Mouse (Mus musculus): ENCODE results near the gene Clmn.
"Not testable (repeated sequence)": the region's sequence is repeated elsewhere in the genome, so short reads cannot be mapped to it uniquely, and the experiment has no call there.

Gene Clmn

DNA sequence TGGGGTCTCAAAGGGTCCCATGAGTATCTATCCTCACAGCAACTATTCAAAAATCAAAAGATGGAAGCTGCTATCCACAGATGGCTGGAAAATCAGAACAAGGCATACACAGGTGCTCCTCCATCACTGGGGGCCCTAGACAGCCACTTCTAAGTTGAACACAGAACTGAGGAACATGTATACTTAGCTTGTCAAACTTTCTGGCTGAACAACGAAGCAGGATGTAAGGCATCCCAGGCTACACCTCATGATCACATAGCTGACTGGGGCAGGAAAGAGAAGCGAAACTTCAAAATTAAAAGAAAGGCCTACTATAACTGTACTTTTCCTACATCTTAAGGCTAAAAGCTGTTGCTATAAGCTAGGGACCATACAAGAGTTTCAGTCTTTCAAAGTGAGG lies 115.9 kb downstream of the Clmn start:
- DNase-seq, result no peak

GRCm38 (mm10) chr12:104747252-104747651 lies 117.6 kb downstream of the Clmn start:
- DNase-seq, result no peak

DNA sequence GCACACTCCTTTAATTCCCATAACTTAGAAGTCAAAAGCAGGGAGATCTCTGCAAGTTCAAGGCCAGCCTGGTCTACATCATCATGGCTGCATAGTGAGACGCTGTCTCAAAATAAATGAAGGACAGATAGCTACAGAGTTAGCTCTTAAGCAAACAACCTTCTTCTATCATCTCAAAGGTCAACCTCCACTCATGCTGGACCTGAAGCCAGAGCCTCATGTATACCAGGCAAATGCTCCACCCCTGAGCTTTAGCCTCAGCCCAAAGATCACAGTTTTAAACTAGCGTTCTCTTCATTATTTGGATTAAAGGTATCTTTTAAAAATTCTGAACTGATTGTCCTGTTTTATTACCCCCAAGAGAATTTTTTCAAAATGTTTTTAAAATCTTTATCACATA lies 118.3 kb downstream of the Clmn start:
- DNase-seq, result no peak

DNA sequence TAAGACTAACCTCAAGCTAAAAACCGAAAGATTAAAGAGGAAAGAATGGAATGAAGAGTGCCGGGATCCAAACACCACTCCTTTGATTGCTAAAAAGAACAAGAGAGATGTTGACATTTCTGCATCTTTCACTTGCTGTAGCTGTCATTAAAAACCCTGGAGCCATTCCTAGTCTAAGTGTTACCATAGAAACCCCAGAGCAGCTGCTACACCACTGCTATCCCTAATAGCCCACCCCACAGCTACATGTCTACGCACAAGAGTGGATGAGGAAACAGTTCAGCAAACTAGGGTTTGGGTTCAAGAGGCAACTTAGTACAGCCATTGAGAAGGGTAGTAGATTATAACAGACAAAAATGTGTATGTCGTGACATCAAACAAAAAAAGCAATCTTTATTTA lies 121.2 kb downstream of the Clmn start:
- peak; percentile 15 for DNase-seq

DNA sequence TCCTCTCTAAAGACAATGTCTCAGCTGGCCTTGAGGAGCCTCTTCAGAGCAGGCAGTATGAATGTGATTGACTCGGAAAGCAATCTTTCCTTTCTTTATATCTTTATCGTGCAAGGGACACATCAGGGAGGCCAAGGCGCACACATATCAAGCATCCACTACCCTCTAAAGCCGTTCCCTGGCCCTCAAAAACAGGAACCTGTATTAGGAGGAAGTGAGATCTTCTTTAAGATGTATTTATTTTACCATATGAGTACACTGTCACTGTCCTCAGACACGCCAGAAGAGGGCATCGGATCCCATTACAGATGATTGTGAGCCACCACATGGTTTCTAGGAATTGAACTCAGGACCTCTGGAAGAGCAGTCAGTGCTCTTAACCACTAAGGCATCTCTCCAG lies 122.6 kb downstream of the Clmn start:
- peak; percentile 7 for DNase-seq

GRCm38 (mm10) chr12:104740841-104741787 lies 123.8 kb downstream of the Clmn start:
- DNase-seq, result no peak

DNA sequence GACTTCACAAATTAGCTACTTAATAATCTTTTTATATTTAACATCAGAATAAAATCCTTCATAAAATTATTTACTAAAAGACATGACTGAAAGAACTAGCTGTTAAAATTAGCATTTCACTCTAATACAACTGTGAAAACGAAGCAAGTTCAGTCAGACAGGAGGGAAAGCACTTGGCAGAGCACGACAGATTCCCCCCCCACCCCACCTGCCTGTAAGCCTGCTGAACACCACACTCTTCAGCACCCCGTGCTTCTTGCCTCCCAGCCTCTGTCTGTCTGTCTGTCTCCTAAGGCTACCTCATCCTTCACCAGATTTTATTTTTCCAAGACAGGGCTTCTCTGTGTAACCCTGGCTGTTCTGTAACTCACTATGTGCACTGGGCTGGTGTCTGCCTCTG lies 125.9 kb downstream of the Clmn start:
- no peak for DNase-seq

GRCm38 (mm10) chr12:104738446-104738845 lies 126.4 kb downstream of the Clmn start:
- no peak for DNase-seq

DNA sequence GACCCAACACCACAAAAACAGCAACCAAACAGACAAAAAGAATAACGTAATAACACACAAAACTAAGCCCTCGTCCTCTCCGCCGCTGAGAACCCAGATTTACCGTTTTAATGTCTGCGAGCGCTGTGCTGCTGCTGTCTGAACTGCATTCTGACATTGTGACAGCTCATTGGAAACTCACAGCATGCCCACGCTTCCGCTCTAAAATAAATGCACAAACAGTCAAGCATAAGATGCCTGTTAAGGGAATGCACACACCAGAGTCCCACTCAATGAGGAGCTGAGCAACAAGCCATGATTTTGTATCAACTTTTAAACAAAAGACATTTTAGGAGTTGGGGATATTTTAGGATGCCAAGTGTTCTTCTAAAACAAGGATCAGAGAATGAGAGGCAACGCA lies 127.2 kb downstream of the Clmn start:
- no peak for DNase-seq

DNA sequence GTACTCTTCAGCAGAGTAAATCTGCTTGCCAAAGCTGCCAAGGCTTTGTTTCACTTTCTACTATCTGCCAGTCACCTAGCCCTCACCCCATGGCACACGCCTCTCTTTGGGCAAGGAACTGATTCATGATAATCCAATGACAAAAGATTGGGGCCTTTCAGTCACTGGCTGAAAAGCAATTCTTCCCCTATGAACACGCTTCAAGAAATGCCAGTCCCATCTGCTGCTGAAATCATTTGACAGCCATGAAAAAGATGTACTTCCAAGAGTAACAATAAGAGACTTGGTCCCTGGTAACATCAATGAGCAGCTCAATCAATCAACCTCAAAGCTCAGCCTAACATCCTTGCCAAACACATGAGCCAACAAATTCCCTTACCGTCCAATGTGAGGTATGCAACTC lies 128.9 kb downstream of the Clmn start:
- DNase-seq, result no peak

GRCm38 (mm10) chr12:104733165-104733564 lies 131.7 kb downstream of the Clmn start:
- DNase-seq, result no peak

GRCm38 (mm10) chr12:104731782-104732181 lies 133.1 kb downstream of the Clmn start:
- no peak for DNase-seq

DNA sequence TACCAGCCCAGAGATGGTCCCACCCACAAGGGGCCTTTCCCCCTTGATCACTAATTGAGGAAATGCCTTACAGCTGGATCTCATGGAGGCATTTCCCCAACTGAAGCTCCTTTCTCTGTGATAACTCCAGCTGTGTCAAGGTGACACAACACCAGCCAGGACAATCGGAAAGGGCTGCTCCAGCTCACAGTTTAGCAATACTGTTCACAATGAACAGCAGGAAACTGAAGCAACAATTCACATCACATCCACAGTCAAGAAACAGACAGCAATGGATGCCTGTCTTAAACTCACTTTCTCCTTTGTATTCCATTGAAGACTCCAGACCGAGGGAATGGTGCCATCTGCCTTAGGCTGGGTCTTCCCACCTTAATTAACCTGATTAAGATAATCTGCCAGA lies 138.4 kb downstream of the Clmn start:
- not testable (repeated sequence) for DNase-seq

DNA sequence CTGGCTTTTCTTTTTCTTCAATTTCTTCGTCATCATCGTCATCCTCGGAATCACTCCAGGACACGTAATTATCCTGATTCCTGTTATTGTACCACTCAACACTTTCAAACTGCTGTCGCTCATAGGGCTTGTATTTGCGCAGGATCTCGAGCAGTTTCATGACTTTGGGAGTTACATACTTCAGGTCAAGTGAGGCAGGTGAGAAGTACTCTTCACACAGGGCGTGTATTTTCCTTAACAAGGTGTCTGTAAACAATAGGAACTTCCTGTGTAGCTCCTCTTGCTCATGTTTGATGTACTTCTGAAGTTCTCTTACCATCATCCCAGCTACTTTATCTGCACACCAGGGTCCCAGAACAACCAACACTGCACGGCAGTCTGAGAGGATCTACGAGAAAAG lies 142.8 kb downstream of the Clmn start:
- peak; percentile 11 for DNase-seq

DNA sequence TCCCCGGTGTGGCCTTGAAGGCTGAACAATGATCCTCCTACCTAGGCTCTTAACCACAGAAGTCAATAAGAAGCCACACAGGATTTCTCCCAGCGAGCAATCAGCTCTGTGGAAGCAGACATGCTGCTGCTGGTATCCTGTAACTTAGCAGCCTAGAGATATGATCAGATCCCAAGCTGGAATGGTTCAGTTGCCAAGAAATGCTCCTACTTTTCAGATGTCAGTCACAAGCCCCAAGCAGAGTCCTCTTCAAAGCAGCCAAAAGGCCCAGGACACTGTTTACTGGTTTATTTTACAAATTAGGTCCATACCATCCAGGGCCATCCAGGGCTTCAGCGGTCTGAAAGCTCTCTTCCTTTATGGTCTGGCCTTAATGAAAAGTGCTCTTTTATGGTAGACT lies 143.9 kb downstream of the Clmn start:
- no peak for DNase-seq

- DNase-seq, result peak; percentile 34
Measured at GRCm38 (mm10) chr12:104718956-104719355, 145.9 kb downstream of the Clmn start.

GRCm38 (mm10) chr12:104716409-104716808 lies 148.5 kb downstream of the Clmn start:
- DNase-seq, result no peak

- no peak for DNase-seq
Measured at GRCm38 (mm10) chr12:104715453-104715852, 149.4 kb downstream of the Clmn start.

All from lung, postnatal 10 days (tissue).